Mouse (Mus musculus): ENCODE measurements around the gene Dtx3.
A peak's percentile ranks its signal among the peaks of the same experiment; 100 is the strongest.
"Not testable (repeated sequence)": the region's sequence is repeated elsewhere in the genome, so short reads cannot be mapped to it uniquely, and the experiment has no call there.

Gene Dtx3

GRCm38 (mm10) chr10:127166771-127167613, 28.5 kb downstream of the Dtx3 start:
- peak; percentile 46 for DNase-seq (ENCODE audit: extremely low read depth, low read depth, low spot score)

- peak; percentile 30 for DNase-seq (ENCODE audit: extremely low read depth, low read depth, low spot score)
Measured at GRCm38 (mm10) chr10:127166404-127166715, 29.2 kb downstream of the Dtx3 start.

GRCm38 (mm10) chr10:127165654-127166403, 29.7 kb downstream of the Dtx3 start:
- DNase-seq (ENCODE audit: extremely low read depth, low read depth, low spot score): no peak

DNA sequence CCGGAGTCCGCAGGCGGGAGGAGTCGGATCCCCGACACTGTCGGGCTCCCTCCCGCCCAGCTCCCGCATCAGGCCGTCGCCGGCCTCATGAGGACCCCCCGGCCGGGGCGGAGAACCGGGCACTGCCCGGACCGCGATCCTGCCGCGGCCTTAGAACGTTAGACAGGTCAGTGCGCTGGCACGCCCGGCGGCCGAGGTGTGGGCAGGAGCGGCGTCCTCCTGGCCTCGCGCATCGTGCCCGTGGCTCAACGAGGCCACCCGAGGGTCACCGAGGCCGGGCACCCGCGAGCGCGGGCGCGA, 30.2 kb downstream of the Dtx3 start:
- DNase-seq (ENCODE audit: extremely low read depth, low read depth, low spot score): no peak

DNA sequence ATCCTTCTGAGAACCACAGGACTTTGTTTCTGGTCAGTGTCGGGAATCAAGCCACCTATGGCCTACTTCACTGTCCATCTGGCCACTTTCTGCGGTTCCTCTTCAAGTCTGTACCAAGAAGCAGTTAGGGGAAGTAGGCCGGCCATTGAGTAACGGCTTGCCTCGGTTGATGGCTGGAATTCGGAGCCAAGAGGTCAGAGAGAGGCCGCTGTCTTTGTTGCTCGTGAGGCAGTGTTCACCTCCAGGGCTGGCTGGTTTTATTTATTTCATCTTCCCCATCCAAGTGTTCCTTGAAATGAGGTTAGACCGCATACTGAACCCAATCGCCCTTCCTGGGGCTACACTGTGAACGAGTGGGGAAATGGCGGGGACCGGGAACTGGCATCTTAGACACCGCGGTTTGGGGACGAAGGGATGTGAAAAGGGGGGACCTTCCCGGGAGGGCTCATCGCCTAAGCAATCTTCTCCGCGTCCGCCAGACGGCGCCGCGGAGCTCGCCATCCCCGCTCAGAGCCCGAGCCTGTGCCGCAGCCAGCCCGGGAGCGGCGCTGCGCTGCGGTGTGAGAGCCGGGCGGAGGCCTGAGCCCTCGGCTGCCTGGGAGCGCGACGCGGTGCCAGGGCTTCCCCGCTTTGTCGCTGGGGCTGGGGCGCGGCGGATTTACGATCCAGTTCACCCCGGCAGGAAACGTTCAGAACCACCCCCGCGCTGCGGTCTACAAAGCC, 30.7 kb downstream of the Dtx3 start, which contains the start of gene B4galnt1:
Gene B4galnt1 (plus strand): TSS at position 595 of the 723 bp plus-strand sequence.
- DNase-seq (ENCODE audit: extremely low read depth, low read depth, low spot score): no peak

- no peak for DNase-seq (ENCODE audit: extremely low read depth, low read depth, low spot score)
Measured at GRCm38 (mm10) chr10:127164190-127164589, 31.3 kb downstream of the Dtx3 start.

DNA sequence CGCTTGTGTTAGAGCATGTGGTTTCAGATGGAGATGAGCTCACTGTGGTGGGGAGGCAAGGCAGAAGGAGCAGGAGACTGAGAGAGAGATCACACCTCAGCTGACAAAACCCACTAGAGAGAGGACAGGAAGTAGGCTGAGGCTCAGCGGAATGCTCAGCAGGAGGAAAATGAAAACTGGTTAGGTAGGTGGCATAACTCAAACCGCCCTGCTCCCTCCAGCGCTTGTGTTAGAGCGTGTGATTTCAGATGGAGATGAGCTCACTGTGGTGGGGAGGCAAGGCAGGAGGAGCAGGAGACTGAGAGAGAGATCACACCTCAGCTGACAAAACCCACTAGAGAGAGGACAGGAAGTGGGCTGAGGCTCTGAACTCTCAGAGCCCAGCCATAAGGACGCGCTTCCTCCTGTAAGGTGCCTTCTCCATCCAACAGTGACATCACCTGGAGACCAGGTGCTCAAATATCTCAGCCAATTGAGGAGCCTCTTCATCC, 32.7 kb downstream of the Dtx3 start:
- DNase-seq (ENCODE audit: extremely low read depth, low read depth, low spot score): not testable (repeated sequence)

DNA sequence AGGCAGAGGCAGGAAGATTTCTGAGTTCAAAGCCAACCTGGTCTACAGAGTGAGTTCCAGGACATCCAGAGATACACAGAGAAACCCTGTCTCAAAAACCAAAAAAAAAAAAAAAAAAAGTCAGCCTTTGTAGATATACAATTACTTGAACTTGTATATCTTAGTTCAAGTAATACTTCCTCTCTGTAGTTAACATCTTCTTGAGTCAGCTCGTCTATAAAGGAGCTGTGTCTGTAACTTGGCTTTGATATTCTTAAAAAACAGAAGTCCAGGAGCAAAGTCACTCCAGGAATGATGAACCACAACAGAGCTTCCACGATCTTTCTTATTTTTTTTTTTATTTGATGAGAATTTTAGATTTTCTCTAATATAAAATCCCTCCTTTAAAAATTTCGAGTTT, 34.8 kb downstream of the Dtx3 start:
- no peak for DNase-seq (ENCODE audit: extremely low read depth, low read depth, low spot score)

DNA sequence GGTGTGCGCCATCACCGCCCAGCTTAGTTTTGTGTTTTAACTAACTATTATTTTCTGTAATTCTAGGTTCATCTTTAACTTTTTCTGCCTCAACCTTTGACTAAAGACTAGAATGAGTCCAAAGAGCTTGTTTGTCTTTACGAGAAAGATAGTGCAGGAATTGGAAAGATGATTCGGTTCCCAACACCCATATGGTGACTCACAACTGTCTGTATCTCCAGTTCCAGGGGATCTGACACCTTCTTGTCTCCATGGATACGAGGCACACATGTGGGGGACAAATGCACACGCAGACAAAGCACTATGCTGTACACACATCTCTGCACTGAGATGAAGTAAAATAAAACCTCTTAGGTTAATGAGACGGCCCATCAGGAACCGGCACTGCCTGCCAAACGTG, 35.4 kb downstream of the Dtx3 start:
- DNase-seq (ENCODE audit: extremely low read depth, low read depth, low spot score): no peak

GRCm38 (mm10) chr10:127158471-127158870, 37.1 kb downstream of the Dtx3 start:
- DNase-seq (ENCODE audit: extremely low read depth, low read depth, low spot score): no peak

GRCm38 (mm10) chr10:127156511-127156910, 39.0 kb downstream of the Dtx3 start:
- DNase-seq (ENCODE audit: extremely low read depth, low read depth, low spot score): no peak

- DNase-seq (ENCODE audit: extremely low read depth, low read depth, low spot score): no peak
Measured at GRCm38 (mm10) chr10:127156089-127156488, 39.4 kb downstream of the Dtx3 start.

DNA sequence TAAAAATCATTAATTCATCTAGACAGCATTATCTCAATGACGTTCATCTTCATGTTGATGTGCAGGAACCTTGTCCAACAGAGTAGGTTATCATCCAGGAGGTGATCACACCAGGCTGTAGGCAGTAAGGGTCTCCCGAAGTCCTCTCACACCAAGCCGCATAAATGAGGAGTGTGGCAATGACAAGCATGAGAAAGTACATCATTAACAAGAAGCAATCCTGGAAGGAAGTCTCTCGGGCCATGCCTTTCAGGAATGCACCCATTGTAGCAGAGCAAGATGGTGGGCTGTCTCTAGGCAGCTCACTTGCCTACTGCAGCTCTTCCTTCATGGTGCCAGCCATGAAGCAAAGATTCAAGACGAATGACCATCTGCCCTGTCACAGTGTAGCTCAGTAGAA, 40.9 kb downstream of the Dtx3 start:
- DNase-seq (ENCODE audit: extremely low read depth, low read depth, low spot score): no peak

DNA sequence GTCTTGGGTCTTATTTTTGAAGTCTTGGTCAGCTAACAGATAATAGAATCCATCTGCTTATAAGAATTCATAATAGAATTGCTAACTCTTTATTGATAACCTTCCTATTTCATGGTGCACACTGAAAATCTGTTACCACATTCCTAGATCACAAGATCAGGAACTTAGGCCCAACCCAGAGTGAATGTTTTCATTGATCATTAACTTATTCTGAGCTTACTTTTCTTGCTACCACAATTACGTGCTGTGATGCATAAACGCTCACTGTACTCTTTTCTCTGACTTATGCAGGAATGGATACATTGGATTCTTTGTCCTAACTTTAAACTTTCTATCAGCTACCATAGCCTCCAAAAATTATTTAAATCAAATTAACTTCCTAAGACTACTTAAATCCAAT, 41.3 kb downstream of the Dtx3 start:
- no peak for DNase-seq (ENCODE audit: extremely low read depth, low read depth, low spot score)

- no peak for DNase-seq (ENCODE audit: extremely low read depth, low read depth, low spot score)
Measured at GRCm38 (mm10) chr10:127153323-127153722, 42.2 kb downstream of the Dtx3 start.

DNA sequence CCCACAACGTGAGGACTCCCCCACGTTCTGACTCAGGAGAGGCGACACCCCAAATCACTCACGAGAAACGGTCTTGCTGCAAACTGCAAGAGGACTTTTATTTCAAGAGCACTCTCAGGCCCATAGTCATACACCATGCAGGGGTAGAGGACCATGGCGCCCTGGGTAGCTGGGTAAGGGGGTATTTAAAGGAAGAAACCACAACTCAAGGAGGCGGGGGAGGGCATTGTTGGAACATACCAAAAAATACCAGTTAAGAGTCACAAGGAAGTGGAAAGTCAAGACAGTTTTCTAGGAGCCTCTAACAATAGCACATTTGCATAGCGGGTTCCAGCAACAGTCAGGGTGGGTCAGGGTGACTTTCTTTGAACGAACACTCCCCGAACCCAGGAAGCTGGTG, 43.0 kb downstream of the Dtx3 start:
- not testable (repeated sequence) for DNase-seq (ENCODE audit: extremely low read depth, low read depth, low spot score)

- DNase-seq (ENCODE audit: extremely low read depth, low read depth, low spot score): not testable (repeated sequence)
Measured at GRCm38 (mm10) chr10:127151233-127151632, 44.3 kb downstream of the Dtx3 start.

DNA sequence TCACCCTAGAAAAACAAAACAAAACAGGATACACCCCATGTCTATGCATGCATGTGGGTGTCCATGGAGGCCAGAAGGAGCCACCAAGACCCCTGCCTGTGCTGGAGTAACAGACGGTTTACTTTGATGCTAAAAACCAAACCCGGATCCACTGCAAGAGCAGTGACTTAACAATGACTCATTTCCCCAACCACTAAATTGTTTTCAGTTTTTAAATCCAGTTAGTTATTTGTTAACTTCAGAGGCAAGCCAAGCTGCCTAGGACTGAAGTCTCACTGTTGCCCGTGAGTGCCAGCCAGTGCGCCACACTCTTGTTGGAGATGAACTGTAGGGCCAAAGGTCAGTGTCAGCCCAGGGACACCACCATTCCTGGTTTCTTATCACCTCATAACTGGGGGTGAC, 45.1 kb downstream of the Dtx3 start:
- no peak for DNase-seq (ENCODE audit: extremely low read depth, low read depth, low spot score)

GRCm38 (mm10) chr10:127147135-127147534, 48.4 kb downstream of the Dtx3 start:
- no peak for DNase-seq (ENCODE audit: extremely low read depth, low read depth, low spot score)

DNA sequence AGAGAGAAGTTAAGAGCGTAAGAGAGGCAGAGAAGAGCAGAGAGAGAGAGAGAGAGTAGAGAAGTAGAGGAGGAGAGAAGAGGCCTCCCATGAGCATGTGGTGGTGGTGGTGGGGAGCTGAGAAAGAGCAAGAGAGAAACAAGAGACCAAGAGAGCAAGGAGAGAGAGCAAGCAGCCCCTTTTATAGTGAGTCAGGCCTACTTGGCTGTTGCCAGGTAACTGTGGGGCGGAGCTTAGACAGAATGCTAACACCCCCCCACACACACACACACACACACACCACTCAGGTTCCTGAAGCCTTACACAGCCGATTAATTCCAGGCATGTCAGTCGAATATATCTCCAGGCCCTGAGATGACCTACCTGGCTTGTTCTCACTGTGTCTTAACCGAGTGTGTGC, 50.2 kb downstream of the Dtx3 start:
- DNase-seq (ENCODE audit: extremely low read depth, low read depth, low spot score): no peak

GRCm38 (mm10) chr10:127144536-127144935, 51.0 kb downstream of the Dtx3 start:
- peak; percentile 88 for DNase-seq (ENCODE audit: extremely low read depth, low read depth, low spot score)

DNA sequence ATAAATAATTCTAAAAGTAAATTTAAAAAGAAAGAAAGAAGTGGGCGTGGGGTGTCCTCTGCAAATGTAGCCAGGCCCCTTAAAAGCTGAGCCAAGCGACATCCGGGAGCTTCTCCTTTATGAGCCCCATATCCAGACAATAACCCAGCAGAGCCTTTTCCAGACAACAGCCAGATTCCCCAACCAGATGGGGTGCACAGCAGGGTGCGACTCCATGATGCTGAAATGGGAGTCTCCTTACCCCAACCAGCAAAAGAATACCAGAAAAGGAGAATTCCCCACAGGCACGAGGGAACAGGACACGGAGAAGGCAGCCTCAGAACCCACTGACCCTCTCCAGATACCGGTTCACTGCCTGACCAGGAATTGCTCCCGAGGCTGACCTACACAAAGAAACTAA, 52.3 kb downstream of the Dtx3 start:
- no peak for DNase-seq (ENCODE audit: extremely low read depth, low read depth, low spot score)

All from fat pad, adult 2 months (tissue).